Mouse (Mus musculus): ENCODE data around the gene Otp.

Gene Otp

DNA sequence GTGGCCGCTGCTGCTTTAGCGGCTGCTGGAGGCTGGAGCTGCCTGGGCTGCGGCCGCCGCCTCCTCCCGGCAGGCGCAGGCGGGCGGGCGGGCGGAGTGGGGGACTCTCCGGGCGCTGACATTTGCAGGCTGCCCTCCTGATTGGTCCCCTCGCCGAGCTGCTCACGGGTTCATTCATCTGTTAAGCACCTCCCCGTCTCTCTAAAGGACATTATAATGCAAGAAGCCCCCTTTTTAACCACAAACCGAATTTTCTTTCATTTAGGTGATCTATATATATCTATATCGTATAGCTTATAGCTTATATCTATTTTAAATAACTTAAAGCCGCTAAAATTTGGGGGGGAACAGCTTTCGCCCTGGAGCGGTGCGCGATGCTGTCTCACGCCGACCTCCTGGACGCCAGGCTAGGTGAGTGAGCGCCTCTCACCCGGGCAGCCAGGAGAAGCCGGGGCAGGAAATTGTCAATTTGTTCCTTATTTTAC is at the start of gene Otp:
Gene Otp, plus strand, starts transcription at position 207 of the 485 bp plus-strand sequence.
- DNase-seq (ENCODE audit: low spot score in 2 of 2), result no peak

DNA sequence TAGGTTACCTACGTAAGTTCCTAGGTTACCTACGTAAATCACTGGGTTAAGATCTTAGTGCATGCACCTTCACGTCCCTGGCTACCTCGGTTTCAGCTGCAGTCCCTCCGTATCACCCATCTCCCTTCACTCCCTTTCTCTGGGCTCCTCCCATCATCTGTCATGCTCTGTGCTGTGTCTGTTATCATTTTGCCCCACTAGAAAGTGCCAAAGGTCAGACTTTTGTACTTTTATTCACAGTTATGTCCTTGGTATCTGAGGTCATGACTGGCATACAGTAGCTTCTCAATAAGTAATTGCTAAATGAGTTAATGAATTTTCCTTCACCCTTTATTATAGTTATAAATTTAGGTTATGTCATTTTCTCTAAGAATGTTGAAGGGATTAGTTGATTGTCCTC is 49.0 kb upstream of the Otp start:
- DNase-seq (ENCODE audit: low spot score in 2 of 2), result no peak

DNA sequence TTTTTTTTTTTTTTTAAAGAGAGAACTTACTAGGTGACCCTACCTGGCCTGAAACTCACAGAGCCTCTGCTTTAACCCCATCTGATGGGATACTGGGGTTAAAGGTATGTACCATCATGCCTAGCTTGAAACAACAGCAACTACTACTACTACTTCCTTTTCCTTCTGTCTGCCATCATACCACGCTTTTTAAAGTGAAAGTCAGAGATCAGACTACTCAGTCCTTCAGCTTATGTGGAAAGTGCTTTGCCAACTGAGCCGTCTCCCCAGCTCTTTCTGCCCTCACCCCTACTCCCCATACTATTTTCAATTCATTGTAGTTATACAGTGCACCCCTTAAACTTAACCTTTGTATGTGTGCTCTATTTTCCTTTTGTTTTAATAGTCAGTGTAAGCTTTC is 48.4 kb upstream of the Otp start:
- no peak for DNase-seq (ENCODE audit: low spot score in 2 of 2)

DNA sequence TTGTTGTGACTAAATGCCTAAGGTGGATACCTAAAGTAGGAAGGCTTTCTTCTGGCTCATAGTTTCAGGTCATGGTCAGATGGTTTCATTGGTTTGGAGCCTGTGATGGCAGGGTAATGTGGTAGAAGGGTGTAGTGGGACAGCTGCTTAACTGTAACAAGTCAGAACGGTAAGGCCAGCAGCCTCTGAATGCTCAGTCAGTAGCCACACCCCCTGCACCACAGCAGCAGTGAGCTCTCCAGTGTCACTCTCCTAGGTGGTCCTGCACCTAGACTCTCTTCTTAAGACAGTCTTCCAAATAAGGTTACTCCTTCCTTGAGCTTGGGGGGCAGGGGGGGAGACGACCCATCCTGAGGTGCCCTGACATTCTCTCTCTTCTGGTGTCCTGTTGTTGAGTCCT is 47.6 kb upstream of the Otp start:
- no peak for DNase-seq (ENCODE audit: low spot score in 2 of 2)

DNA sequence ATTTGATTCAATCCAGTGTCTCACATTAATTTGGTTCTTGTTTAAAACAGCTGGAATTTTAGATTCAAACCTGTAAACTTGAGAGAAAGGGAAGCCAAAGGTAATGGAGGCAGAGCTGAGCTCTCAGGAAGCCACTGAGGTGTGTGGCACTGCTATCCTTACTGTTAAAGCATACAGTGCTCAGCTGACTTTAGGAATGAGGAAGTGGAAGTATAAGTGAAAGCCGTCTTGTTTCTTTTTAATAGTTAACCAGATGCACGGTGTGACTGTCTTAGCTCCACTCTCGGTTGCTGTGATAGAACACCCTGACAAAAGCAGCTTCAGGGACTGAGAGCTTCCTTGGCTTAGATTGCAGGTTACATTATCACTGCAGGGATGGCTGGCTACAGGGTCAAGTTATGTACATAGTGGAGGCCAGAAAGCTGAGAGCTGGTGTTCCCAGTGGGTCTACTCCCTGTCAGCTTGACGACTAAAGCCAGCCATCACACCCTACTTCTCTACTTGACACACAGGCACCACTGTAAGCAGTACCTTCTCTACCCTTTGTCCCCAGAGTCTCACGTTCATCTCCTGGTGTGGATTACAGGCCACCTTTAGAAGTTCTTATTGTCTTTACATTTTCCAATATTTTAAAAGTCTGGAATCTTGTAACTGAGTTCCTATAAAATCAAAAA is 37.2 kb upstream of the Otp start:
- peak in 1 of 2 experiments; percentile 1 for DNase-seq (ENCODE audit: low spot score in 2 of 2)

DNA sequence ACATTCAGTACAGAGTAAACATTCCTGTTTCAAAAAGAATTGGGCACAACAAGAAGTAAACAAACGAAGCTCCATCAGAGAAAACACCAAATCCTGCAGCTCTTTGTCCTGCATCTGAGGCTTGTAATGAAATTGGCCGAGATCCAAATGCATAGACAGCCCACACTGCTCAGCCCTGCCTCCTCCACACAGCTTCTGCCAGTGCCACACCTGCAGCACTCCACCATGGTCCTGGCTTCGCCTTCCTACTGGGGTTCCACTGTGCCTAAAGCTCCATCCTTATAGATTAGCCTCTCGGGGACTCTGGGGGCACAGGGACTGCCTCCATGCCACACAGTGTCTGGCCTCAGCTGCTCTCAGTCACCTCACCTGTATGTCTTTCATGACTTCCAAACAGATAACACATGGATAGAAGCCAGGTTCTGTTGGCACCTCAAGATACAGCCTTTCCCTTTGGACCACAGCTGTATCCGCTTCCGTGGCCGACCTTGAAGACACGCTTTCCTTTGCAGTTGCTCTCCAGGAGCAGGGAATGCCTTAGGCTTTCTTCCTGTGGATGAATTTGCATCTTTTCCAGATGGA is 36.6 kb upstream of the Otp start:
- no peak for DNase-seq (ENCODE audit: low spot score in 2 of 2)

DNA sequence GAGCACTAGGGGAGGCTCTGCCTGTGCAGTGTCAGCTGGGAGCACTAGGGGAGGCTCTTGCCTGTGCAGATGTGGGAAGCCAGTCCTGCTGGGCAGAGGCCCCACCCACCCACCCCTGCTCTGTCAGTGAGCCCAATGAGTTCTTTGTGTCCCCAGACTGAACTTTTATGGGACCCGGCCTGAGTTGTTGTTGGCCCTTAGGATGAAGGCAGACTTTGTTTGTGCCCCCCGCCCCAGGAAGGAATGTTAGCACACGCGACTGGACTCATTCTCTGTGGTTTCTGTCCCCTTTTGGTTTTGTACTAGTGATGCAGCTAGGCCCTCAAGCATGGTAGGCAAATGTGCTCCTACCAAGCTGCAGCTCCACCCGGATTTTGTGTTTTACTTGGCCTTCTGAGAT is 32.2 kb upstream of the Otp start:
- DNase-seq (ENCODE audit: low spot score in 2 of 2), result no peak

DNA sequence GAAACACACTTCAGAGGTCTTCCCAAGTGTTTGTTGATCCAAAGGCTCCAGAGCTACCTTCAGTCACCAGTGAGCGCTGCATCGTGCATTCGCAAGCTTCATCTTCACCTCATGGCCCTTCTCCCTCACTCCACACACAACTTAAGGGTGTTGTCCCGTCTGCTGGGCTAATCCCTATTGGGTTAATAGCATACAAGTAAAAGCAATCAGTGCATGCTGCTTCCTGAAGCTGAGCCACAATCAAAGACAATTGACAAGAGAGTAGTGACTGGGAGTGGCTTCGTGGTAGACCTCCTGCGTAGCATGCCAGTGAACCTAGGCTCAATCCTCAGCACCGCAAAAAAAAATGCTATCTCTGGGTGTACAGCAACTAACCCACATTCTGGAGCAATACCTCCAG is 27.5 kb upstream of the Otp start:
- no peak for DNase-seq (ENCODE audit: low spot score in 2 of 2)

DNA sequence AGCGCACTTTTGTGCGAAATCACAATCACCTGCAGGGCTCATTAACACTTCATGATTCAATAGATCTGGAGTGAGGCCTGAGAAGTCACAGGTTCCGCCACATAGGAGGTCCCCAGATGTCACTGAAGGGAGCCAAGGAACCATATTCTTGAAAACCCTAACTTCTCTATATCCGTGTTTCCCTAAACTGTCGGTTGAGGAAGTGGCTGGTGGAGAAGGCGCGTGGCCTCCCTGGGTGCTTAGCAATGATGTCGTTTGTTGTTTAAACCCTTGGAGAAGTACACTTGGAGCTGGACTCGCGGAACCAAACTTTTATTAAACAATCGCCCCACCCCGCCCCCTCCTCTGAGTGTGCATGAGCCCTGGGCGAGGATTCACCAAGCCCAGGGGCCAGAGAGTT is 26.1 kb upstream of the Otp start:
- DNase-seq (ENCODE audit: low spot score in 2 of 2), result no peak

DNA sequence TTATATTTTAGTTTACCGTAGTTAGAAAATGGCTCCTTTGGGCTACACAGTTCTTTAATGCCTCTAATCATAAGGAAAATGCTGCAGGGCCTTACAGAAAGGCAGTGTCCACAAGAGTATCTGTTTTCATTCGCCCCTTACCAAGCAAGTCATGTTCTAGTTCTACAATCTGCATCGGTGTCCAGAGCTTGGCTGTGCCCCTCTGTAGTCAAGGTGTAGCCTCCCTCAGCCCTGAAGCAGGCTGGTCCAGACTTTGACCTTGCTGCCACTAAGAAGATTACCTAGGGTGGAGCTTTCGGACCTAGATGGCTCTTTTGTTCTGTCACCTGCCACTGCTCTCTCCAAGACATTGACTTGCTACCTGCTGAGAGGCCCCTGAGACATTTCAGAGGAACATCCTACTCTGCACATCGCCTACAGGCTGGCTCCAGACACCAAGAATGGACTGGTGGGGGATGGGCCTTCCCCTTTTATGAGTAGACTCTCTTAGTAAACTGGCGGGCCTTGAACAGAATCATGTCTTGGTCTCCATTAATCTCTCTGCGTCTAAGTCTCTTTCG is 17.3 kb upstream of the Otp start:
- no peak for DNase-seq (ENCODE audit: low spot score in 2 of 2)

DNA sequence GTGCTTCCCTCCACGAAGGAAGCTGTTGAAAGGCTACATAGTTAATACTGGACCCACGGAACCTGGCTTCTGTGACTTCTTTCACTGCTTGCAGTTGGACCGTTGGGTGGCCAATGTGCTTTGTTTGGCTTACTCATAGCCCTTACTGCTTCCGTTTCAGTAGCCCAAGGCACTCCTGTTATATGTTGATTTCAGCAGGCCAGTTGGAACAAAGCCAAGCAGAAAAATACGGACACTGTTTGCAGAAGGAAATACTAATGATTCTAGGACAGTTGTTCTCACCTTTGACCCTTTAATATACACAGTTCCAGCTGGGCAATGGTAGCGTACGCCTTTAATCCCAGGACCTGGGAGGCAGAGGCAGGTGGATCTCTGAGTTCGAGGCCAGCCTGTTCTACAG is 16.1 kb upstream of the Otp start:
- DNase-seq (ENCODE audit: low spot score in 2 of 2), result no peak

DNA sequence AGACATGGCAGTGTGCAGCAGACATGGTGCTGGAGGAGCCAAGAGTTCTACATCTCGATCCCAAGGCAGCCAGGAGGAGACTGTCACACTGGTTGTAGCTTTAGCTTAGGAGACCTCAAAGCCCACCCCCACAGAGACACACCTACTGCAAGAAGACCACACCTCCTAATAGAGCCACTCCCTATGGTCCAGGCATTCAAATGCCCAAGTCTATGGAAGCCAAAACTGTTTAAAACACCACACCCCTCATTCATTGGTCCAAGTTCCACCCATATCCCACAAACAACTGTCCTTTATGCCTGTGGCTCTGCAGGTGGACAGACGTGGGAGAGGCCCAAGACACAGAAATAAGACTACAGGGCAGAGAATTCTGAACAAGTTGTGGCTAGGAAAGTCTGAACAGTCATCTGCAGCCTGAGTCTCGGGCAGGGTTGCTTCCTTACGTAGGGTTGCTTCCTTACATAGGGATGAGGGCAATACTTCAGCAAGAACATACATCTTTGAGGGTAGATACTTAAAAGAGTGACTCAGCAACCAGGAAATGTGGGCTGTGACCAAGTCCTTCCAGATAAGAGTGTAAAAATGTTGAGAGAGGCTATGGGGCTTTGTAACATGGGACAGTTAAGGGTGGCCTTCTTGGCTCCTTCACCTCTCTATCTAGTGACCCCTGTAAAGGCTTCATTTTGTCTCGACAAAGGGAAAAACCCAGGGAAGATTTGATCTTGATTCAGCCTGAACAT is 12.7 kb upstream of the Otp start:
- DNase-seq (ENCODE audit: low spot score in 2 of 2), result no peak

DNA sequence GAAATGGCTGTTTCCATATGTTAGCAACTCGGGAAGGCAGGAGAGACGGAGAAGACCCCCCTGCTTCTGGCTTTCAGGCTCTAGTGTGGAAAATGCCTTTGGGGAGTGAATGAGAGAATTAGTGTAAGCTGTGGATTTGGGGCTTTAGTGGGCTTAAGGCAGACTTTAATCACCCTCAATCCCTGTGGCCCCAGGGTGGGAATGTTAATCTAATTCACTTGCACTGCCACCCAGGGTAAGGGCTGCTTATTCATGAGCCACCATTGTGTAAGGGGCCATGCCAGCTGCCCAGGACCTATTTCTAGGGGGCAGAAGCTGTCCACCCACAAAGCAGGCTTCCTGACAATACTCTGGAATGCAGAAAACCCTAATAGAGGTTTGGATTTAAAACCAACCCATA is 8.5 kb upstream of the Otp start:
- no peak for DNase-seq (ENCODE audit: low spot score in 2 of 2)

DNA sequence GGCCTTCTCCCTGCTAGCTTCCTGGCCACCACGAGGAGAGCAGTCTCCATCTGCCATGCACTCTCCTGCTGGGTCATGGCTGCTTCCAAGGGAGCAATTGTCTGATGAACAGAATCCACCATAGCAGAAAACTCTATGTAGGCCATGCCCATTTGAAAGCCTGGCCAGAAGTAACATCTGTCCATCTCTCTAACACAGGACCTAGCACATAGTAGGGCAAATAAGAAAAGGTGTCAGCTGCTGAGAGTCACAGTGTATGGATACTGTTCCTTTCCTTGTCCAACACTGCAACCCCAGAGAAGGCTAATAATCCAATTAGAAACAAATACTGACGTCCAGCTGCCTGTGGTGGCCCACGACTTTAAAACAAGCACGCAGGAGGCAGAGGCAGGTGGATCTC is 7.6 kb upstream of the Otp start:
- DNase-seq (ENCODE audit: low spot score in 2 of 2), result no peak

DNA sequence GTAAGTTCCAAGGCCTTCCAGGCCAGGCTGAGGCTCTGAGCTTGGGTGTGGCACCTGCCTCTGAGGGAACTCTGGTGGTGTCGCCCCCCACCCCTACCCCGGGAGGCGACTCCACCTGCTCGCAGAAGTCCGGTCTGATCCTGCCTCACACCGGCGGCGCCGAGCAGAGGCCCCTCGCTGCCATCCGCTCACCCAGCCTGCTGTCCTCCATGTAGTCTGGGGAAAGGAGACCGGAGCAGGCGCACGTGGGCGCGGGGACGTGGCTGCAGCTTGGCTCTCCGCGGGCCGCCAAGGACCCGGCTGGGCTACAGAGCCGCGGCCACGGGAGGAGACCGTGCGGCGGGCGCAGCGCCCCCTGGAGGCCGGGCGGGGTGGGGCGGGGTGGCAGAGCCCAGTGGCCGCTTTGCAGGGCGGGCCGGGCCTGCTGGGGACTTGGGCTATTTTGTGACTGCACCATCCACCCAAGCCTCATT is 6.9 kb upstream of the Otp start:
- DNase-seq (ENCODE audit: low spot score in 2 of 2), result peak in 1 of 2 experiments; percentile 37

DNA sequence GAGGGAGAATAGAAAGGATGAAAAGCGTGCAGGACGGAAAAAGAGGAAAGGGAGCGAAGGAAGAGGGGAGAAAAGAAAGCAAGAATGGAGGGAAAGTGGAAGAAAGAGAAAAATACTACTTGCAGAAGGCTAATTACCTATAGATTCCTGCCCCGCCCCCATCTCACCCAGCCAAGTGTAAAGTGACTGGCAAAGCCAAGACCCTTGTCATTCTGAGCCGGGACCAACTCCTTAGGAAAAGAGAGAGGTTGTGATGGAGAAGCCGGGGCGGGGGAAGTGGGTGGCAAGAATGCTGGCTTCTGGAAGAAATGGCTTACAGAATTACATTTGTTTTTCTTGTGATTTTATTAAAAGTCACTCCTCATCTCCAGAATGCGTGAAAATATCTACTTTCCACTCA is 5.9 kb upstream of the Otp start:
- DNase-seq (ENCODE audit: low spot score in 2 of 2), result no peak

DNA sequence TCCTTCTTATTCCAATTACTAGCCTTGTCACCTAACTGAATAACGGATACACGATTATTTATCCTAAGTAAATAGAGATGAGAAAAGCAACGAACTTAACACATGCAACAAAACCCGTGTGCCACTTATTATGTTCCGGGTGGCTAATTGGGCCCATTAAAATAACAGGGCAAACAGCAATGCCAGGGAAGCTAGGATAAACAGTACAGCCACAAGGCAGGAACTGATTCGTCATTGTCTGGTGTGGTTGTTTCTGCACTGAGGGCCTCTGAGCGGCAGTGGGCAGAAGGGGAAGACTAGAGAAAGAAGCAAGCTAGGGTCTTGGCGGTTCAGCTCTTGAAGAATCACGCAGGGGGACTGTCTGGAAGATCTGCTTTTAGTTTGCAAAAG is 5.3 kb upstream of the Otp start:
- DNase-seq (ENCODE audit: low spot score in 2 of 2), result no peak

DNA sequence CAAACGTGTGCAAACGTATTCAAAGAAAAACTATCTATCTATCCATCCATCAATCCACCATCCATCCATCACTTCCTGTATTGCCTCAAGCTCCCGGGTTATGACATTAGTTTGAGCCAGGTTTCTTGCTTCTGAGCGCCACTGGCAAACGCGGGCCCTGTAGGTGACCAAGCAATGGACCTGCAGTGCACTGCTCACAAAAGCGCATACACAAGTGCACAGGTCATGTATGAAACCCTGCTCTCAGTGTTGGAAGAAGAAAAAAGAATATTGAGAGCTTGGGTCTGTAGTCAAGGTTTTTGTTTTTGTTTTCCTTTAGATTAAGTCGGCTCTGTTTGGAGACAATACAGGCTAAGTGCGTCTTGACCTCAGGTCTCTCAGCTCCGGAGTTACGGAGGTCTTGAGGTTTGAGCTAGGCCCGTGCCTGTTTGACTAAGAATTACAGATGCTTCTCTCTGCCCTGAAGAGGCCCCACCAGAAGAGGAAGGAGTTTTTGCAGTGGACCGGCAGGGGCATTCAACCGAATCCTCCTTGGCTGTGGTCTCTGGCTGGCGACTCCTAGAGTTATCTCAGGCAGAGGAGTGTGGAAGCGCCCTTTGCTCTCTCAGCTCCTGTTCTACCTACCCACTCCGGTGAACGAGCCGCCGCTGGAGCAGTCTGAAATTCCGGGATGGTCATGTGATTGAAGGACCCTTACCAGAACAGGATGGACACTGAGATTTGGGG is 4.8 kb upstream of the Otp start:
- DNase-seq (ENCODE audit: low spot score in 2 of 2), result no peak

DNA sequence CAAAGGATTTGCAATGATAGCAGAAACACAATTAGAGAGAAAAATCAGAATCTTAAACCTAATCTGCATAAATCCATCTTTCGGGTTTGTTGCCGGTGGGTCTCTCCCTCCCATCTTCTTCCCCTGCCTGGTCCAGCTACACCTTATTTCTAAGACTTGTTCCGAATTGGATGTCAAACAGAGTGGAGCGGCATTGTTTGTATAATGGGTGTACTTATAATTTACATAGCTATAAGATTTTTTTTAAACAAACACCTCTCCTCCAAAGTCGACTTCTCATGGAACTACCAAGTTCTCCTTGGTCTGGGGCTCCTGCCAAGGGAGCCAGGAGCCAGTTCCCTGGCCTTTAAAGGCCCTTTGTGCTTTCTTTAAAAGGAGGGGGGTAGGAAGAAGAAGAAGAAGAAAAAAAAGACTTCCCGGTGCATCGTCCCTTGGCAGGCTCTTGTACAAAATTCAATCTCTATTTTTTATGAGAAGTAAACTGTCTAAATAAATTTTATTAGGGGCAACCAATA is 3.5 kb upstream of the Otp start:
- no peak for DNase-seq (ENCODE audit: low spot score in 2 of 2)

DNA sequence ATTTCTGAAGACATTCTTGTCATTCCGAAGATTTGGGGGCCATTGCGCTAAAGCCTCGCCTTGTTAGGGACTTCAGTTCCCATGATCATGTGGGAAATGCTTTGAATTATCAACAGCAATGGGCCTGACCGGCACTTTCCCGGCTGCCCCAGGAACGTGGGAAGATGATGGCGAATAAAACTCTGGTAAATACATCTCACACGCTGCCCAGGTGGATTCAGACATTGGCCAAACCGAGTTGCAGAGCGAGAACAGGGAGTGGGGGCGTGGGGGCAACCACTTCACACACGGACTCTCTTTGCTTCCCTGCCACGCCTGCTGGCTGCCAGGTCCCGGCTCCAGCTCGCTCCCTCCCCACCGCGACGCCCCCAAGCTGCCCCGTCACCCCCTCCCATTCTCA is 3.0 kb upstream of the Otp start:
- no peak for DNase-seq (ENCODE audit: low spot score in 2 of 2)

DNA sequence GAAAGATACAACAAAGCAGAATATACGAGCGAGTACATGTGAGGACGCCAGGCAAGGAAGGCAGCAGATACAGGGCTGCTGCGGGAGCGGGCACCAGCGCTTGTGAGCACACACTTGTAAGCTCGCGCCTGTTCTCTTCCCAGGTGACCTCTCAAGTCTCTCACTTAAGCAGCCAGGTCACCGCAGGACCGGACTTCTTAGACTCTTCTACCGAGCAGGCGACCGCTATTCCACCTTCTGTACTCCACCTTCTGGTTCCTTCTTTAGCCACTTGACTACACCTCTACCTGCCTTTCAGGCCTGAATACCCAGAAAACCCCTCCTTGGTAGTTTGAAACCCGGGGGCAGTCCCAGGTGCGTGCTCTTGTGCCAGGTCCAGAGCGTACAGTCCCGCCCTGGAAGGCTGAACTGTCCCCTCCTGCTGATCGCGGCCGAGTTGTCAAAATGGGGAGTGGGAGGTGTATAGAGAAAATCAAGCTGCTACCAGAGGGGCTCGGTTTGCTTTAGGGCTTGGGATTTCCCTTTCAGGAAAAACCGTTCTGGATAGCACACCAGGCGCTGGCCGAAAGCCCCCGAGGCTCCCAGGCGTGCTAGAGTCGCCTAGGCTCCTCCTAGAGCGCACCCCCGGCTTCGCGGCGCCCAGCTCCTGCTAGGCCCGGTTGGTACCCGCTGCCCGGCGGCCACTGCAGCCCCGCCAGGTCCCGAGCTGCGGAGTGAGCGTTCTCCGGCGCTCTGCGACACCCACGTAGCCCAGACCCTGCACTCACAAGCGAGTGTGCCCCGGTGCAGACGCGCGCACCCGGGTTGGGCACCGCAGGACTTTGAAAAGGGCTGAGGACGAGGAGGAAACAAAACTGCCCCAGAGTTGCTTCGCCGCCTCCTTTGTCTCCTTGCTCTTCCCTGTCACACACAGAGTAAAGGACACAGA is 2.0 kb upstream of the Otp start:
- no peak for DNase-seq (ENCODE audit: low spot score in 2 of 2)
